ENCODE assay signal across 10 mouse cellular contexts in genomic region chr6:72254588-72255075, GRCm38 (mm10). TPM values are rescaled to one million over a fixed set of nuclear protein-coding genes. Genes with fewer than 3 reads are reported as not detected.
A peak's percentile ranks its signal among the peaks of the same experiment; 100 is the strongest.
DNase-seq lines count a peak whose midpoint lies in the region; ATAC-seq and TF ChIP-seq lines count a peak whose summit lies in the region.
"Had no signal": no experiment of that assay in that cellular context is flagged by ENCODE, and none has a peak within 500 bp of the region (broad histone marks: within the 10 kb centered on the region; RNA-seq: fewer than 3 reads in every experiment).

No protein-coding gene starts in this region.

- H3K27me3 ChIP-seq in forebrain, embryonic 10.5 days (ENCODE audit: poor library complexity, severe bottlenecking): peaks cover 2% of the 10 kb centered on the region; the same call in 1 of the 2 replicates
- H3K27me3 ChIP-seq in forebrain, embryonic 11.5 days (ENCODE audit: control insufficient read depth, insufficient read depth, low read length): no peaks in the 10 kb centered on the region
- H3K27me3 ChIP-seq in embryonic facial prominence, embryonic 10.5 days (replicated peaks; ENCODE audit: low read depth, poor library complexity, severe bottlenecking): peaks cover 2% of the 10 kb centered on the region; the same call in 1 of the 2 replicates
- no peaks in the 10 kb centered on the region for H3K27me3 ChIP-seq in heart, adult 2 months (ENCODE audit: control insufficient read depth, insufficient read depth, low read length)
- H3K27me3 ChIP-seq in hindbrain, embryonic 15.5 days: no peaks in the 10 kb centered on the region

- H3K9ac ChIP-seq in forebrain, embryonic 11.5 days (ENCODE audit: low read length): no peak overlapping the region
- H3K9ac ChIP-seq in heart, adult 2 months (ENCODE audit: low read depth, low read length): no peak overlapping the region
- H3K9ac ChIP-seq in hindbrain, embryonic 15.5 days: no peak overlapping the region

- no peaks in the 10 kb centered on the region for H3K9me3 ChIP-seq in forebrain, embryonic 10.5 days
- no peaks in the 10 kb centered on the region for H3K9me3 ChIP-seq in forebrain, embryonic 11.5 days (ENCODE audit: control insufficient read depth, low read length)
- no peaks in the 10 kb centered on the region for H3K9me3 ChIP-seq in embryonic facial prominence, embryonic 10.5 days
- no peaks in the 10 kb centered on the region for H3K9me3 ChIP-seq in hindbrain, embryonic 15.5 days

- H3K4me1 ChIP-seq in forebrain, embryonic 10.5 days: peaks cover 9% of the 10 kb centered on the region
- no peaks in the 10 kb centered on the region; the same call in 1 of the 2 replicates for H3K4me1 ChIP-seq in forebrain, embryonic 11.5 days (replicated peaks; ENCODE audit: control insufficient read depth, insufficient read depth, low read length)
- peaks cover 14% of the 10 kb centered on the region for H3K4me1 ChIP-seq in embryonic facial prominence, embryonic 10.5 days
- H3K4me1 ChIP-seq in heart, adult 2 months (ENCODE audit: control insufficient read depth, insufficient read depth, low read length): peaks cover 3% of the 10 kb centered on the region; the same call in 1 of the 2 replicates
- H3K4me1 ChIP-seq in hindbrain, embryonic 15.5 days (replicated peaks): 0 out of 2 replicates have a peak, but pooled peaks cover 3% of the 10 kb centered on the region

- DNase-seq in forebrain, embryonic 10.5 days (ENCODE audit: extremely low spot score, low spot score): no peak
- DNase-seq in forebrain, embryonic 11.5 days (ENCODE audit: low spot score): no peak
- no peak for DNase-seq in embryonic facial prominence, embryonic 10.5 days (ENCODE audit: low spot score)
- peak in 1 of 2 experiments; percentile 69 for DNase-seq in heart, adult 2 months
- no peak for DNase-seq in adrenal gland, postnatal 10 days
- no peak for DNase-seq in urinary bladder, postnatal 10 days (ENCODE audit: low spot score)
- no peak for DNase-seq in thymus, postnatal 0 days (ENCODE audit: low spot score)

- H3K79me2 ChIP-seq in heart, adult 2 months (replicated peaks; ENCODE audit: control insufficient read depth, insufficient read depth, low read length): no peaks in the 10 kb centered on the region

- WGBS in forebrain, embryonic 10.5 days: 61% methylated on average over 10 of the region's 10 CpGs
- WGBS in forebrain, embryonic 11.5 days: 60% methylated on average over 10 of the region's 10 CpGs
- WGBS in embryonic facial prominence, embryonic 10.5 days: 60% methylated on average over 10 of the region's 10 CpGs
- 43% methylated on average over 10 of the region's 10 CpGs for WGBS in heart, adult 2 months
- WGBS in hindbrain, embryonic 15.5 days: 59% methylated on average over 10 of the region's 10 CpGs

- ATAC-seq in forebrain, embryonic 11.5 days (replicated peaks; ENCODE audit: low FRiP score): no peak
- peak; percentile 52 for ATAC-seq in hindbrain, embryonic 15.5 days (ENCODE audit: low FRiP score, low read depth)

- H3K4me2 ChIP-seq in forebrain, embryonic 11.5 days (ENCODE audit: low read depth, low read length, severe bottlenecking): no peak overlapping the region
- H3K4me2 ChIP-seq in hindbrain, embryonic 15.5 days: no peak overlapping the region

- TF ChIP-seq CTCF in heart, adult 2 months (IDR thresholded peaks at IDR 0.05): no peak

- H3K4me3 ChIP-seq in forebrain, embryonic 10.5 days: no peak overlapping the region
- H3K4me3 ChIP-seq in forebrain, embryonic 11.5 days (ENCODE audit: low read depth, low read length): no peak overlapping the region
- no peak overlapping the region for H3K4me3 ChIP-seq in embryonic facial prominence, embryonic 10.5 days
- H3K4me3 ChIP-seq in heart, adult 2 months: no peak overlapping the region
- no peak overlapping the region for H3K4me3 ChIP-seq in hindbrain, embryonic 15.5 days

- TF ChIP-seq POLR2A in heart, adult 2 months (IDR thresholded peaks at IDR 0.05; ENCODE audit: insufficient read depth, low read depth, low read length): no peak

- TF ChIP-seq EP300 in heart, adult 2 months (IDR thresholded peaks at IDR 0.05; ENCODE audit: insufficient read depth, low read depth, low read length): peak; percentile 83

- H3K27ac ChIP-seq in forebrain, embryonic 10.5 days: peak overlapping the region; percentile 20; the same call in 1 of the 2 replicates
- no peak overlapping the region for H3K27ac ChIP-seq in forebrain, embryonic 11.5 days (ENCODE audit: low read depth, low read length)
- H3K27ac ChIP-seq in embryonic facial prominence, embryonic 10.5 days (replicated peaks): peak overlapping the region; percentile 44
- H3K27ac ChIP-seq in heart, adult 2 months: peak overlapping the region; percentile 75
- 0 out of 2 replicates have a peak overlapping the region, but pooled peaks have one; percentile 30 for H3K27ac ChIP-seq in hindbrain, embryonic 15.5 days (replicated peaks)

- H3K36me3 ChIP-seq in forebrain, embryonic 10.5 days (replicated peaks): no peaks in the 10 kb centered on the region
- H3K36me3 ChIP-seq in forebrain, embryonic 11.5 days (ENCODE audit: control insufficient read depth, insufficient read depth, low read length): no peaks in the 10 kb centered on the region
- H3K36me3 ChIP-seq in embryonic facial prominence, embryonic 10.5 days (replicated peaks): no peaks in the 10 kb centered on the region
- no peaks in the 10 kb centered on the region for H3K36me3 ChIP-seq in heart, adult 2 months (ENCODE audit: control insufficient read depth, insufficient read depth, low read length)
- no peaks in the 10 kb centered on the region for H3K36me3 ChIP-seq in hindbrain, embryonic 15.5 days

- intact Hi-C loops in heart, adult 2 months (cut with DNase I): no loop called here

RNA-seq across cellular contexts. Expression of gene Atoh8, which starts 19.3 kb away (rescaled TPM):
- 11.2 and 11.5 TPM in 2 replicates for polyA plus RNA-seq in forebrain, embryonic 10.5 days (2016; fragmentation: Nextera tagmentation; extraction: Ambion mirVana)
- polyA plus RNA-seq in forebrain, embryonic 11.5 days (2014; fragmentation: Nextera tagmentation; extraction: Ambion mirVana): 10.8 and 11.8 TPM in 2 replicates
- 17.7 and 21.4 TPM in 2 replicates for polyA plus RNA-seq in embryonic facial prominence, embryonic 10.5 days (2016; fragmentation: Nextera tagmentation; extraction: Ambion mirVana)
- total RNA-seq in heart, adult 2 months (2021): 10 to 100 TPM; 11.0 to 13.5 TPM
- 9.3 and 12.7 TPM in 2 replicates for polyA plus RNA-seq in heart, adult 2 months (2012; rRNA removed)
- 3.7 and 4.2 TPM in 2 replicates for polyA plus RNA-seq in hindbrain, embryonic 15.5 days (2015; fragmentation: Nextera tagmentation; extraction: Ambion mirVana)
- 1 to 10 TPM; 7.0 to 7.9 TPM for total RNA-seq in adrenal gland, postnatal 10 days (2021)
- 2.1 and 3.9 TPM in 2 replicates for polyA plus RNA-seq in thymus, postnatal 0 days (2015; fragmentation: Nextera tagmentation; extraction: Ambion mirVana)
- total RNA-seq: hematopoietic stem cell, adult 5-6 weeks had no signal

RNA-seq across cellular contexts. Expression of gene Sftpb, which starts 49.8 kb away (rescaled TPM):
- not detected in 2 replicates for polyA plus RNA-seq in forebrain, embryonic 10.5 days (2016; fragmentation: Nextera tagmentation; extraction: Ambion mirVana)
- not detected in 2 replicates for polyA plus RNA-seq in forebrain, embryonic 11.5 days (2014; fragmentation: Nextera tagmentation; extraction: Ambion mirVana)
- polyA plus RNA-seq in embryonic facial prominence, embryonic 10.5 days (2016; fragmentation: Nextera tagmentation; extraction: Ambion mirVana): 0.18 TPM in 1 of 2 replicates, not detected in the other
- total RNA-seq in heart, adult 2 months (2021): not detected
- 9.1 TPM in 1 of 2 replicates, not detected in the other for polyA plus RNA-seq in heart, adult 2 months (2012; rRNA removed)
- 0.26 and 0.79 TPM in 2 replicates for polyA plus RNA-seq in hindbrain, embryonic 15.5 days (2015; fragmentation: Nextera tagmentation; extraction: Ambion mirVana)
- under 1 TPM in 1 of 2 experiments, not detected in 1; 0.24 TPM for total RNA-seq in adrenal gland, postnatal 10 days (2021)
- 0.21 TPM in 1 of 2 replicates, not detected in the other for polyA plus RNA-seq in thymus, postnatal 0 days (2015; fragmentation: Nextera tagmentation; extraction: Ambion mirVana)
- total RNA-seq: hematopoietic stem cell, adult 5-6 weeks; liver, adult 2 months had no signal
- polyA plus RNA-seq: liver, adult 2 months had no signal
